Mouse (Mus musculus) inflammation-experienced regulatory T-cells (primary cell): ENCODE results near the gene Tnfrsf19. TPM values are rescaled to one million over a fixed set of nuclear protein-coding genes. Genes with fewer than 3 reads are reported as not detected.

Source experiments
- polyA plus RNA-seq, 2 experiments: library from polyadenylated mRNA; unstranded; fragments of 100-300 nt; shearing (Covaris generic); gene quantifications; one replicate each; pipeline ENCODE4 v1.2.1; 2017

Gene Tnfrsf19
- polyA plus RNA-seq, result 1 to 10 TPM in 1 of 2 experiments, under 1 TPM in 1; 0.25 to 2.7 TPM

DNA sequence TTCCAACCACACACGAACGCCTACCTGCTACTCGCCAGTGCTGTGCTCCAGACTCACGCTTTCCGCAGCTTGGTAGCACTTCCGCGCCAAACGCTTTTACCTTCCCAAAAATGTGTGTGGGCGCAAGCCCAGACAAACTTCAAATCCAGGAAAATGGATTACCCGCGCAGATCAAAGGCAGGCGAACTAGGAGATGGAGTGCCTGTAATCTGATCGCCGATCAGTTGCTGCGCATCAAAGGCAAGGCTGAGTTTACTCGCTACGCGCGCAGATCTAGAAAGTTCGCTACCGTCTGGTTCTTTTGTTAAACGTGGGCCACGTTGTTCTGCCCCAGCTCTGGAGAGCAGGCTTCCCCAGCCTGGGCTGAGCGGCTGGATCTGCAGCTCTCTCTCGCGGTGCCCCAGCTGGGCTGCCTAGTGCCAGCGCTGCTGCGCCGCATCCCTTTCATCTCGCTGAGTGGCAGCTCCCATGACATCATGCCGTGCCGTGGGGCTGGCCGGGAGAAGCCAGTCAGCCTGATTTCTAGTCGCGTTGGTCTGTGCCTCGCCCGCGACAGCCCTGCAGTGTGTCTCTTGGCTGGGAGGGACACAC lies at the start of gene Tnfrsf19:
Gene Tnfrsf19 (minus strand): TSS at position 400 of the 591 bp plus-strand sequence.

Other genes starting within 250 kb of the Tnfrsf19 start
- gene Sacs, start 92.0 kb upstream of the Tnfrsf19 start, polyA plus RNA-seq, result 10 to 100 TPM in 1 of 2 experiments, 1 to 10 TPM in 1; 6.4 to 10.2 TPM
- gene Sgcg, start 212.0 kb upstream of the Tnfrsf19 start, polyA plus RNA-seq, result under 1 TPM in 1 of 2 experiments, not detected in 1; 0.87 TPM